In the genomic region with DNA sequence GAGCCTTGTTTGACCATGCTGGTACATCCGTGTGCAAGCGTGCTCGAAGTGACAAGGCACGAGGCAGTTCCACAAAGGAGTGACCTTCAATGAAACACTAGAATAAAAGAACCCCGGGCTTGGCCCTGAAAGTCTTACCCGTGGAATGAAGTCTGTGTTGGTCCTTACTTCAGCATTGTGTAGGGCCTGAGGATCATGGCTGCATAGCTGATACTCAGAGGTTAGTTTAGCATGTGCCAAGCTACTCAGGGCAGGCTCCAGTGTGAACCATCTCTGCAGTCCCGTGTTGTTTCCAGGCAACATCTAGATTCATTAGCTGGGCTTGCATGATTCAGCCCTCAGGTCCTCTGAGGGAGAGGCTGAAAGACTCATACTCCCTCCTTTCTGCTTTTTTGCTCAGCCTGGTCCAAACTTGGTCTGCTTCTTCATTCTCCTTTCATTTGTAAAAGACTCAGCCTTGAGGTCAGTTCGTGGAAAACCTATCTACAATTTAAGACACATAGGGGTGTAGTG, we compare ENCODE assay signal across 8 mouse cellular contexts. TPM values are rescaled to one million over a fixed set of nuclear protein-coding genes. Genes with fewer than 3 reads are reported as not detected.
DNase-seq lines count a peak whose midpoint lies in the region; ATAC-seq and TF ChIP-seq lines count a peak whose summit lies in the region.

A gene (minus strand): TSS at position 306 of the 513 bp plus-strand sequence.

- H3K36me3 ChIP-seq in midbrain, embryonic 16.5 days (ENCODE audit: control insufficient read depth, insufficient read depth, low read length) = no peaks in the 10 kb centered on the region

- TF ChIP-seq POLR2A in cortical plate, adult 2 months (IDR thresholded peaks at IDR 0.05; ENCODE audit: extremely low read depth, insufficient read depth, low read length) = no peak

- no peak for DNase-seq in layer of hippocampus, adult 18-20 months (ENCODE audit: low spot score in 2 of 2)
- no peak for DNase-seq in layer of hippocampus, adult 9-11 months
- no peak for DNase-seq in embryo, embryonic 11 days
- no peak for DNase-seq in kidney, postnatal 10 days

- H3K27ac ChIP-seq in cortical plate, adult 2 months (ENCODE audit: insufficient read depth, low read length) = peak within 1 kb of the TSS; percentile 41; the same call in 1 of the 2 replicates
- H3K27ac ChIP-seq in midbrain, embryonic 16.5 days (ENCODE audit: low read length) = no peak within 1 kb of the TSS

- H3K4me1 ChIP-seq in cortical plate, adult 2 months (ENCODE audit: control insufficient read depth, insufficient read depth, low read length) = peaks cover 4% of the 10 kb centered on the region
- H3K4me1 ChIP-seq in midbrain, embryonic 16.5 days (ENCODE audit: control insufficient read depth, insufficient read depth, low read length) = peaks cover 16% of the 10 kb centered on the region

- no peak within 1 kb of the TSS for H3K4me2 ChIP-seq in midbrain, embryonic 16.5 days (ENCODE audit: low read length)

- H3K4me3 ChIP-seq in cortical plate, adult 2 months (ENCODE audit: insufficient read depth, low read length) = no peak within 1 kb of the TSS
- no peak within 1 kb of the TSS for H3K4me3 ChIP-seq in midbrain, embryonic 16.5 days (ENCODE audit: low read depth, low read length)

- no peaks in the 10 kb centered on the region for H3K27me3 ChIP-seq in midbrain, embryonic 16.5 days (ENCODE audit: control insufficient read depth, insufficient read depth, low read depth, low read length)

- H3K9ac ChIP-seq in midbrain, embryonic 16.5 days (ENCODE audit: low read depth, low read length) = no peak within 1 kb of the TSS

- 79% methylated on average over 8 of the region's 8 CpGs for WGBS in midbrain, embryonic 16.5 days

- no peaks in the 10 kb centered on the region for H3K9me3 ChIP-seq in midbrain, embryonic 16.5 days (replicated peaks; ENCODE audit: control insufficient read depth, low read length, poor library complexity, severe bottlenecking)

- ATAC-seq in hematopoietic stem cell, adult 5-6 weeks (replicated peaks in 1 of 2; ENCODE audit: insufficient read depth in 1 of 2, low FRiP score in 2 of 2, low TSS enrichment in 1 of 2, low read depth in 1 of 2, poor library complexity in 2 of 2, severe bottlenecking in 2 of 2) = no peak
- ATAC-seq in midbrain, embryonic 16.5 days = no peak
- ATAC-seq in frontal cortex, adult (ENCODE audit: low TSS enrichment) = no peak

- no peak for TF ChIP-seq CTCF in cortical plate, adult 2 months (IDR thresholded peaks at IDR 0.05; ENCODE audit: extremely low read depth, insufficient read depth, low read length)

RNA-seq across cellular contexts. Expression of the gene that starts here (rescaled TPM):
- 100 to 1,000 TPM; 124 to 136 TPM for total RNA-seq in layer of hippocampus, adult 18-20 months (2021)
- 53.7 and 60.5 TPM in 2 replicates for polyA plus RNA-seq in cortical plate, adult 2 months (2012; rRNA removed)
- 10.7 and 13.3 TPM in 2 replicates for total RNA-seq in hematopoietic stem cell, adult 5-6 weeks (2017)
- polyA plus RNA-seq in midbrain, embryonic 16.5 days (2015; fragmentation: Nextera tagmentation; extraction: Ambion mirVana) = 28.3 and 34.5 TPM in 2 replicates
